Mouse (Mus musculus): ENCODE measurements around the gene Mrpl20. TPM values are rescaled to one million over a fixed set of nuclear protein-coding genes. Genes with fewer than 3 reads are reported as not detected.

Gene Mrpl20
- 248 and 265 TPM in 2 replicates for polyA plus RNA-seq (2015; fragmentation: Nextera tagmentation; extraction: Ambion mirVana)

GRCm38 (mm10) chr4:155802741-155803339 lies at the start of gene Mrpl20:
Gene Mrpl20, plus strand, starts transcription at chr4:155802878.
- H3K27me3 ChIP-seq, result 0 out of 2 replicates have a peak, but pooled peaks cover 2% of the 10 kb centered on the region
- H3K4me2 ChIP-seq, result peak within 1 kb of the TSS; percentile 83
- H3K36me3 ChIP-seq, result peaks cover 9% of the 10 kb centered on the region
- ATAC-seq (ENCODE audit: low FRiP score, low read depth), result peak; percentile 73; the same call in 1 of the 2 replicates
- H3K9me3 ChIP-seq, result no peaks in the 10 kb centered on the region
- H3K4me3 ChIP-seq, result peak within 1 kb of the TSS; percentile 58
- peaks cover 23% of the 10 kb centered on the region for H3K4me1 ChIP-seq (replicated peaks)
- WGBS, result 6% methylated on average over 12 of the region's 12 CpGs
- peak within 1 kb of the TSS; percentile 57 for H3K9ac ChIP-seq
- H3K27ac ChIP-seq (replicated peaks), result peak within 1 kb of the TSS; percentile 61

- no peak for ATAC-seq (ENCODE audit: low FRiP score, low read depth)
- no peak overlapping the region for H3K4me2 ChIP-seq
- no peak overlapping the region for H3K9ac ChIP-seq
- H3K9me3 ChIP-seq, result no peaks in the 10 kb centered on the region
- WGBS, result 91% methylated on average over 12 of the region's 12 CpGs
- H3K4me1 ChIP-seq (replicated peaks), result peaks cover 29% of the 10 kb centered on the region
- H3K27ac ChIP-seq (replicated peaks), result no peak overlapping the region
- H3K4me3 ChIP-seq, result no peak overlapping the region
- peaks cover 39% of the 10 kb centered on the region for H3K36me3 ChIP-seq
- H3K27me3 ChIP-seq, result no peaks in the 10 kb centered on the region
Measured at GRCm38 (mm10) chr4:155757011-155757410, 45.7 kb upstream of the Mrpl20 start.

- 4% methylated on average over 10 of the region's 10 CpGs for WGBS
- no peak for ATAC-seq (ENCODE audit: low FRiP score, low read depth)
Measured at GRCm38 (mm10) chr4:155759862-155760612, 42.6 kb upstream of the Mrpl20 start.

GRCm38 (mm10) chr4:155760613-155761355 lies 41.9 kb upstream of the Mrpl20 start, which contains the start of gene Atad3a:
Gene Atad3a, minus strand, starts transcription at chr4:155761093.
- Histone ChIP-seq H3K4me1 (replicated peaks) (peaks cover 32% of the 10 kb centered on the region), H3K9ac (peak within 1 kb of the TSS; percentile 70), H3K4me2 (peak within 1 kb of the TSS; percentile 99), H3K9me3 (no peaks in the 10 kb centered on the region), H3K27ac (replicated peaks) (peak within 1 kb of the TSS; percentile 65), H3K27me3 (no peaks in the 10 kb centered on the region), H3K4me3 (peak within 1 kb of the TSS; percentile 91), H3K36me3 (peaks cover 6% of the 10 kb centered on the region)
- ATAC-seq (ENCODE audit: low FRiP score, low read depth), result peak; percentile 96
- WGBS, result under 1% methylated on average over 68 of the region's 68 CpGs

More at GRCm38 (mm10) chr4:155759862-155760612, 42.6 kb upstream of the Mrpl20 start:
- H3K9ac ChIP-seq, result peak overlapping the region; percentile 70
- H3K4me2 ChIP-seq, result peak overlapping the region; percentile 99
- H3K4me1 ChIP-seq (replicated peaks), result peaks cover 32% of the 10 kb centered on the region
- peak overlapping the region; percentile 91 for H3K4me3 ChIP-seq
- H3K36me3 ChIP-seq, result peaks cover 12% of the 10 kb centered on the region
- no peaks in the 10 kb centered on the region for H3K9me3 ChIP-seq
- no peaks in the 10 kb centered on the region for H3K27me3 ChIP-seq
- H3K27ac ChIP-seq (replicated peaks), result peak overlapping the region; percentile 65; the same call in 1 of the 2 replicates

- H3K36me3 ChIP-seq, result no peaks in the 10 kb centered on the region; the same call in 1 of the 2 replicates
- H3K27me3 ChIP-seq, result no peaks in the 10 kb centered on the region
- WGBS, result 2% methylated on average over 28 of the region's 28 CpGs
- no peaks in the 10 kb centered on the region for H3K9me3 ChIP-seq
- no peak; the same call in 1 of the 2 replicates for ATAC-seq (ENCODE audit: low FRiP score, low read depth)
- peaks cover 32% of the 10 kb centered on the region for H3K4me1 ChIP-seq (replicated peaks)
- peak overlapping the region; percentile 37; the same call in 1 of the 2 replicates for H3K27ac ChIP-seq (replicated peaks)
- peak overlapping the region; percentile 99 for H3K4me2 ChIP-seq
- peak overlapping the region; percentile 70 for H3K9ac ChIP-seq
- peak overlapping the region; percentile 91 for H3K4me3 ChIP-seq
Measured at GRCm38 (mm10) chr4:155761356-155762099, 41.1 kb upstream of the Mrpl20 start.

- ATAC-seq (ENCODE audit: low FRiP score, low read depth), result no peak
- Histone ChIP-seq H3K27ac (replicated peaks) (no peak overlapping the region), H3K36me3 (no peaks in the 10 kb centered on the region), H3K4me3 (no peak overlapping the region), H3K9ac (no peak overlapping the region), H3K27me3 (no peaks in the 10 kb centered on the region), H3K4me1 (replicated peaks) (peaks cover 32% of the 10 kb centered on the region), H3K9me3 (no peaks in the 10 kb centered on the region), H3K4me2 (peak overlapping the region; percentile 99; the same call in 1 of the 2 replicates)
- 90% methylated on average over 3 of the region's 3 CpGs for WGBS
Measured at GRCm38 (mm10) chr4:155762357-155762756, 40.3 kb upstream of the Mrpl20 start.

- Histone ChIP-seq H3K4me2 (peak overlapping the region; percentile 87), H3K9ac (peak overlapping the region; percentile 77), H3K27ac (replicated peaks) (peak overlapping the region; percentile 72; the same call in 1 of the 2 replicates), H3K4me1 (replicated peaks) (peaks cover 27% of the 10 kb centered on the region), H3K4me3 (peak overlapping the region; percentile 50), H3K9me3 (no peaks in the 10 kb centered on the region), H3K27me3 (peaks cover 12% of the 10 kb centered on the region), H3K36me3 (no peaks in the 10 kb centered on the region)
- no peak for ATAC-seq (ENCODE audit: low FRiP score, low read depth)
- 64% methylated on average over 5 of the region's 5 CpGs for WGBS
Measured at GRCm38 (mm10) chr4:155769496-155769879, 33.2 kb upstream of the Mrpl20 start.

GRCm38 (mm10) chr4:155769880-155770512 lies 32.7 kb upstream of the Mrpl20 start:
- Histone ChIP-seq H3K9ac (peak overlapping the region; percentile 77), H3K4me1 (replicated peaks) (peaks cover 31% of the 10 kb centered on the region), H3K27ac (replicated peaks) (peak overlapping the region; percentile 72), H3K27me3 (peaks cover 12% of the 10 kb centered on the region), H3K4me2 (peak overlapping the region; percentile 87), H3K9me3 (no peaks in the 10 kb centered on the region), H3K4me3 (peak overlapping the region; percentile 50), H3K36me3 (no peaks in the 10 kb centered on the region)
- WGBS, result 1% methylated on average over 39 of the region's 39 CpGs
- peak; percentile 77 for ATAC-seq (ENCODE audit: low FRiP score, low read depth)

GRCm38 (mm10) chr4:155770626-155771025 lies 32.1 kb upstream of the Mrpl20 start:
- WGBS, result 38% methylated on average over 24 of the region's 24 CpGs
- Histone ChIP-seq H3K9ac (peak overlapping the region; percentile 77), H3K4me3 (peak overlapping the region; percentile 50), H3K9me3 (no peaks in the 10 kb centered on the region), H3K27me3 (peaks cover 12% of the 10 kb centered on the region), H3K4me2 (peak overlapping the region; percentile 87), H3K4me1 (replicated peaks) (peaks cover 38% of the 10 kb centered on the region), H3K27ac (replicated peaks) (0 out of 2 replicates have a peak overlapping the region, but pooled peaks have one; percentile 72), H3K36me3 (no peaks in the 10 kb centered on the region)
- ATAC-seq (ENCODE audit: low FRiP score, low read depth), result peak; percentile 8; the same call in 1 of the 2 replicates

GRCm38 (mm10) chr4:155771706-155772105 lies 31.0 kb upstream of the Mrpl20 start:
- no peaks in the 10 kb centered on the region for H3K36me3 ChIP-seq
- peak overlapping the region; percentile 13; the same call in 1 of the 2 replicates for H3K4me2 ChIP-seq
- no peak for ATAC-seq (ENCODE audit: low FRiP score, low read depth)
- no peak overlapping the region for H3K4me3 ChIP-seq
- H3K4me1 ChIP-seq (replicated peaks), result peaks cover 42% of the 10 kb centered on the region
- H3K9me3 ChIP-seq, result no peaks in the 10 kb centered on the region
- H3K9ac ChIP-seq, result no peak overlapping the region
- H3K27me3 ChIP-seq, result peaks cover 12% of the 10 kb centered on the region
- H3K27ac ChIP-seq (replicated peaks), result no peak overlapping the region
- 76% methylated on average over 2 of the region's 2 CpGs for WGBS

Measured in hindbrain, embryonic 15.5 days (tissue).